Mouse (Mus musculus) midbrain, embryonic 11.5 days (tissue): Measurements from ENCODE around the gene Gm5447. TPM values are rescaled to one million over a fixed set of nuclear protein-coding genes. Genes with fewer than 3 reads are reported as not detected.

ENCODE experiments used
- ATAC-seq: fragments of 200-750 bp; cut with Nextera tagmentation; 2 replicates; pipeline ENCODE4 v1.8.0; 2017; ENCODE audit warnings: moderate TSS enrichment, moderate library complexity; ENCODE audit not compliant: low FRiP score
- DNase-seq: peaks from one replicate; pipeline ENCODE4 v3.0.0; 2015; ENCODE audit warnings: low spot score; ENCODE audit errors: missing footprints
- H3K27ac ChIP-seq: fragments of 300-500 bp; sonication (generic); 2 replicates; pipeline ENCODE4 v1.5.1; 2014; ENCODE audit warnings: low read depth, low read length
- H3K27me3 ChIP-seq: fragments of 300-500 bp; sonication (generic); 2 replicates; pipeline ENCODE4 v1.6.1; 2014; ENCODE audit warnings: mild to moderate bottlenecking, low read length, moderate library complexity, mixed read lengths; ENCODE audit not compliant: control insufficient read depth, insufficient read depth
- H3K36me3 ChIP-seq: fragments of 300-500 bp; sonication (generic); 2 replicates; pipeline ENCODE4 v1.6.1; 2014; ENCODE audit warnings: mild to moderate bottlenecking, low read length, moderate library complexity, mixed read lengths; ENCODE audit not compliant: control insufficient read depth, insufficient read depth
- H3K4me1 ChIP-seq: fragments of 300-500 bp; sonication (generic); 2 replicates; pipeline ENCODE4 v1.6.1; 2014; ENCODE audit warnings: low read length; ENCODE audit not compliant: control insufficient read depth, insufficient read depth
- H3K4me2 ChIP-seq: fragments of 300-500 bp; sonication (generic); 2 replicates; pipeline ENCODE4 v1.6.1; 2014; ENCODE audit warnings: mild to moderate bottlenecking, moderate library complexity
- H3K4me3 ChIP-seq: fragments of 300-500 bp; sonication (generic); 2 replicates; pipeline ENCODE4 v1.5.1; 2014; ENCODE audit warnings: low read depth, low read length
- H3K9ac ChIP-seq: fragments of 300-500 bp; sonication (generic); 2 replicates; pipeline ENCODE4 v1.6.1; 2014; ENCODE audit warnings: low read length
- H3K9me3 ChIP-seq: fragments of 300-500 bp; sonication (generic); 2 replicates; pipeline ENCODE4 v1.6.1; 2016; ENCODE audit warnings: low read length; ENCODE audit not compliant: control insufficient read depth
- WGBS: fragments of 180-500 bp; shearing (Covaris S2); extraction: QIAGEN DNeasy Blood & Tissue Kit; methylation state at CpG from one replicate; pipeline ENCODE4 v1.1.7; 2014; 5-methylcytosine and 5-hydroxymethylcytosine counted together
- polyA plus RNA-seq: library from polyadenylated mRNA; unstranded; fragments of >200 nt; fragmentation: Nextera tagmentation; extraction: Ambion mirVana; gene quantifications from 2 replicates; pipeline ENCODE4 v1.2.1, GENCODE M21; 2014

Gm5447 gene
- polyA plus RNA-seq, 1 experiment from 2014 or later, result not detected

DNA sequence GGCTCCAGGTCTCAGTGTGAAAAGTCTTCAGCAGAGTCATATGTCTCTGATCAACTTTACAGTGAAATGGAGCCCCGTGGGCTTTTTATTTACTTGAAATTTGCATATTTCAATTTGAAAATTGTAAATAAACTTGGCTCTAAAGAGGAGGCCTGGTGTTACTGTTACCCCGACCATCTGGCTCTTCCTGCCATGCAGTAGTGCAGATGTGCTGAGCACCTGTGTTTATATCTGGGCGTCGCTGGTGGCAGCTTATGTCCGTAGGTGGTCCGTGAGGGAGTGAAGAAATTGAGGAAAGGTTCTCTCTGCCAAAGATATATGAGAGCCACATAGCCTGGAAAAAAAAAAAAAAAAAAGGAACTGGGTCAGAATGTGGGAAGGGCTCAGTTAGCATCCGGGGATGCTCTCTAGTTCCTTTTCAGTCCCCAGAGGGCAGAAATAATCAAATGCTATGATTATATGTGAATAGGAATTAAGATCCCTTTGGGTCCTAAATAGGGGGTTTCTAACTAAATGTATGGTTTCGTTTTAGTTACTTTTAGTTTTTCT is 2.6 kb downstream of the Gm5447 start:
- Histone ChIP-seq H3K27ac (no peak overlapping the region), H3K9me3 (no peaks in the 10 kb centered on the region), H3K4me1 (no peaks in the 10 kb centered on the region), H3K4me3 (no peak overlapping the region), H3K9ac (no peak overlapping the region), H3K36me3 (no peaks in the 10 kb centered on the region), H3K4me2 (no peak overlapping the region), H3K27me3 (no peaks in the 10 kb centered on the region)
- DNase-seq (no peak), ATAC-seq (no peak)
- 62% methylated on average over 8 of the region's 8 CpGs for WGBS

DNA sequence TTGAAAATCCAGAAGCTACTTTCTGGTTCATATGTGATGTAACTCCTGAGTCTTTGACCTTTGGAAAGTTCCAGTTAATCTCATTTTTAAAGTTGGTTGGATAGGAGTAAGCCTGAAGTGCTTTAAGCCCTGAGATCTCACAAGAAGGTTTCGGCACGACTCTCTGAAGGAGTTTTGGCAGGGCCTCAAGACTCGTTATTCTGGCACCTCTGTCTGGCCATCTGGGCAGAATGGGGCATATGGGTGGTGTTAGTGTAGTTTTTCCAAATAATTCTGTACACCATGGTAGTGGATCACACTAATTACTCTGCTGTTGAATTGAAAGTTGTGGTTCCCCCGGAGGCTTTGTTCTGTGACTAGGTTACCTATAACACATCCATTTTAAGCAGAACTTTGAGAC is 4.2 kb downstream of the Gm5447 start:
- H3K4me2 ChIP-seq, result no peak overlapping the region
- 71% methylated on average over 4 of the region's 4 CpGs for WGBS
- H3K27me3 ChIP-seq, result no peaks in the 10 kb centered on the region
- no peaks in the 10 kb centered on the region for H3K4me1 ChIP-seq
- no peak for ATAC-seq
- H3K27ac ChIP-seq, result no peak overlapping the region
- H3K9me3 ChIP-seq, result no peaks in the 10 kb centered on the region
- no peaks in the 10 kb centered on the region for H3K36me3 ChIP-seq
- DNase-seq, result no peak
- no peak overlapping the region for H3K4me3 ChIP-seq
- H3K9ac ChIP-seq, result no peak overlapping the region

DNA sequence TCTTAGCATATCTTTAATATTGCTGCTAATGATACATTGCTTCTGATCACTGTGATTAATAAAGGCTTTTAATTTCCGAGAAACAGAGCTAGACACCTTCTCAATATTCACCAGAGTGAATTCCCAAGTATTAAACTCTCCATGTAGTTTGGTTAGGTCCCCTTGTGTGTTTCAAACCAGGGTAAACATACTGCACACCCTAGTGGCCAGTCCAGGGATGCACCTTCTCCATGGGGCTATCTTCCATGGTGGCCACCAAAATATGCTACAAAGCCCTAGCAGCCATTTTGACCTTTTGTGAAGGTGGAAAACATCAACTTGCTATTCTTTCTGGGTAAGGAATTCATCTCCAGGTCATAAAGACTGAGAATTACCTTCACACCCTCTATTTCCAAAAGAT is 7.7 kb downstream of the Gm5447 start:
- DNase-seq (no peak), ATAC-seq (no peak)
- peaks cover 2% of the 10 kb centered on the region; the same call in 1 of the 2 replicates for H3K27me3 ChIP-seq
- H3K36me3 ChIP-seq, result no peaks in the 10 kb centered on the region
- H3K9ac ChIP-seq, result no peak overlapping the region
- 80% methylated on average over 1 of the region's 1 CpGs for WGBS
- H3K4me3 ChIP-seq, result no peak overlapping the region
- H3K27ac ChIP-seq, result no peak overlapping the region
- H3K9me3 ChIP-seq, result no peaks in the 10 kb centered on the region
- H3K4me2 ChIP-seq, result no peak overlapping the region
- 0 out of 2 replicates have a peak, but pooled peaks cover 2% of the 10 kb centered on the region for H3K4me1 ChIP-seq

GRCm38 (mm10) chr13:30985275-30985597 is 11.2 kb downstream of the Gm5447 start:
- Histone ChIP-seq H3K9me3 (no peaks in the 10 kb centered on the region), H3K9ac (no peak overlapping the region; the same call in 1 of the 2 replicates), H3K36me3 (no peaks in the 10 kb centered on the region), H3K27ac (no peak overlapping the region), H3K4me3 (peak overlapping the region; percentile 3), H3K4me2 (peak overlapping the region; percentile 43), H3K4me1 (0 out of 2 replicates have a peak, but pooled peaks cover 2% of the 10 kb centered on the region), H3K27me3 (peaks cover 4% of the 10 kb centered on the region; the same call in 1 of the 2 replicates)
- 20% methylated on average over 13 of the region's 13 CpGs for WGBS
- DNase-seq (peak; percentile 92), ATAC-seq (peak; percentile 24)

DNA sequence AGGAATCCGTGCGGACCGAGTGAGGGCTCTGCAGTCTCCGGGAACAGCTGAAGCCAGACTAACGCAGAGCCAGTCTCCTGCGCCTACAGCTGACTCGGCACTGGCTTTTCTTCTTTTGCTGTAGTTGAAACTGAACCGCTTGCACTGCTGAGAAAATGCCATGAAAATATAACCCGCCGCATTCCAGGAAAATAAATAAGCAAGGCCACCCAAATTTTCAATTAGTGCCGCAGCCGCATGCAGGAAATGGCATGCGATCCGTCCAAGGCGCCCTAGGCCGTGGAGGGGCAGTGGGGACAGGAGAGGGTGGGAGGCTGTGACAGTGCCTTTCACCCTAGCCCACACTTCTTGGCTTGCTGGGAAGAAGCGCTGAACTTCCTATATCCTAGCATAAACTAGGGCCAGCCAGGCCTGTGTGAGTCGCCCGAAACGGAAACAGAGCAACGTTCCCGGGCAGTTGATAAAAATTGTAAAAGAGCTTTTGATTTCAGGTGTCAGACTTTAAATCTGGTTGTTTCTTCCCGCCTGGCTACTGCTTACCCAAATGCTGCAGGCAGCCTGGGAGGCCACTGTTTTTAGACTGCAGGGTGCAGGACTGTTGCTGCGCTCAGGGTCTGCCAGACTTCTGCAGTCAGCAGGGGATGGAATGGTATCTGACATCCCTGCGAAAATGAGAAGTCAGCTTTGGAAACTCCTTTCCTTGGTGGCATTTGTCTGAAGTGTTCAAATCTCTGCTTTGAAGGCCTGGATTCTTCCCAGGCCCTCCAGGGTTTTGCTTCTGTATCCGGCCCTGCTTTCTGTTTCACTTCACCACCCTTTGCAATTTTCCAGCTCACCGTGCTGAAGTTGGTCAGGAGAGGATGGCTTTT is 11.8 kb downstream of the Gm5447 start:
- no peaks in the 10 kb centered on the region for H3K9me3 ChIP-seq
- no peaks in the 10 kb centered on the region for H3K36me3 ChIP-seq
- H3K4me2 ChIP-seq, result peak overlapping the region; percentile 43
- H3K4me3 ChIP-seq, result peak overlapping the region; percentile 3
- H3K27ac ChIP-seq, result no peak overlapping the region
- 0 out of 2 replicates have a peak, but pooled peaks cover 2% of the 10 kb centered on the region for H3K4me1 ChIP-seq
- DNase-seq, result peak; percentile 93
- peaks cover 4% of the 10 kb centered on the region; the same call in 1 of the 2 replicates for H3K27me3 ChIP-seq
- peak overlapping the region; percentile 0 for H3K9ac ChIP-seq
- 18% methylated on average over 27 of the region's 27 CpGs for WGBS
- ATAC-seq, result peak; percentile 79

- H3K4me2 ChIP-seq, result no peak overlapping the region
- WGBS, result 69% methylated on average over 10 of the region's 10 CpGs
- no peaks in the 10 kb centered on the region for H3K36me3 ChIP-seq
- H3K27ac ChIP-seq, result no peak overlapping the region
- H3K9me3 ChIP-seq, result no peaks in the 10 kb centered on the region
- H3K4me3 ChIP-seq, result no peak overlapping the region
- H3K9ac ChIP-seq, result no peak overlapping the region
- ATAC-seq (no peak), DNase-seq (peak; percentile 70)
- H3K27me3 ChIP-seq, result peaks cover 4% of the 10 kb centered on the region; the same call in 1 of the 2 replicates
- H3K4me1 ChIP-seq, result 0 out of 2 replicates have a peak, but pooled peaks cover 2% of the 10 kb centered on the region
These were observed 13.0 kb downstream of the Gm5447 start for GRCm38 (mm10) chr13:30986934-30987455.

- H3K4me2 ChIP-seq, result no peak overlapping the region
- H3K4me1 ChIP-seq, result 0 out of 2 replicates have a peak, but pooled peaks cover 2% of the 10 kb centered on the region
- no peak overlapping the region for H3K9ac ChIP-seq
- DNase-seq (no peak), ATAC-seq (no peak)
- no peaks in the 10 kb centered on the region for H3K9me3 ChIP-seq
- H3K27ac ChIP-seq, result no peak overlapping the region
- no peak overlapping the region for H3K4me3 ChIP-seq
- WGBS, result 82% methylated on average over 2 of the region's 2 CpGs
- peaks cover 4% of the 10 kb centered on the region; the same call in 1 of the 2 replicates for H3K27me3 ChIP-seq
- no peaks in the 10 kb centered on the region for H3K36me3 ChIP-seq
These were observed 13.7 kb downstream of the Gm5447 start for GRCm38 (mm10) chr13:30987686-30988085.

- ATAC-seq, result no peak
- Histone ChIP-seq H3K36me3 (no peaks in the 10 kb centered on the region), H3K4me3 (no peak overlapping the region), H3K9me3 (no peaks in the 10 kb centered on the region), H3K9ac (no peak overlapping the region), H3K4me1 (0 out of 2 replicates have a peak, but pooled peaks cover 2% of the 10 kb centered on the region), H3K27me3 (peaks cover 3% of the 10 kb centered on the region; the same call in 1 of the 2 replicates), H3K27ac (no peak overlapping the region), H3K4me2 (no peak overlapping the region)
- DNase-seq, result peak; percentile 78
- 88% methylated on average over 10 of the region's 10 CpGs for WGBS
These were observed 15.7 kb downstream of the Gm5447 start for GRCm38 (mm10) chr13:30989710-30990109.

GRCm38 (mm10) chr13:30990233-30990632 is 16.2 kb downstream of the Gm5447 start:
- no peaks in the 10 kb centered on the region for H3K36me3 ChIP-seq
- no peak overlapping the region for H3K27ac ChIP-seq
- no peak overlapping the region for H3K9ac ChIP-seq
- 78% methylated on average over 9 of the region's 9 CpGs for WGBS
- peaks cover 2% of the 10 kb centered on the region; the same call in 1 of the 2 replicates for H3K27me3 ChIP-seq
- ATAC-seq (no peak), DNase-seq (peak; percentile 78)
- no peak overlapping the region for H3K4me2 ChIP-seq
- H3K4me1 ChIP-seq, result 0 out of 2 replicates have a peak, but pooled peaks cover 2% of the 10 kb centered on the region
- H3K4me3 ChIP-seq, result no peak overlapping the region
- H3K9me3 ChIP-seq, result no peaks in the 10 kb centered on the region
